Mouse (Mus musculus): ENCODE measurements around the gene Pcnx2. TPM values are rescaled to one million over a fixed set of nuclear protein-coding genes. Genes with fewer than 3 reads are reported as not detected.

Pcnx2 gene
- polyA plus RNA-seq, 1 experiment: 0.08 TPM

DNA sequence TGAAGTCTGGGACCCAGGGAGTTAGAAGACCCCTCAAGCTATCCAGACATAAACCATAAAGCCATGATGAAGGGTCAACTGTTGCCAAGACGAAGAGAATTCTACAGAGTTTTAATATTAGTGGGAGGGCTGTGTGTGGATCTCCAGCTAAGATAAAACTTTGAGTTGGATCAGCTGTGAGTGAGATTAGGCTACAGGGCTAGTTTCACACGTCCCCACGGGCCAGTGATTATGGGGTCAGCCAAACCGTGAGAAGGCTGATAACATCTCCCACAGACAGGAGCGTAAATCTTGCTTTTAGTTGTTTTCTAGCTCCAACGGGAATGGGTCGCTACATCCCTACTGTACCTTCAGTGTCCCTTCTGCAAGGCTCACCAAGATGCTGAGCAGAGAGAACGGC is 118.5 kb downstream of the Pcnx2 start:
- 55% methylated on average over 8 of the region's 8 CpGs for WGBS
- no peak overlapping the region for H3K4me3 ChIP-seq (ENCODE audit: low read depth, low read length)
- H3K27ac ChIP-seq (ENCODE audit: insufficient read depth, low read depth, low read length): no peak overlapping the region
- H3K4me1 ChIP-seq (ENCODE audit: control insufficient read depth, insufficient read depth, insufficient read length, low read length): no peaks in the 10 kb centered on the region
- TF ChIP-seq POLR2A (IDR thresholded peaks at IDR 0.05; ENCODE audit: low read depth, low read length) (no peak), CTCF (IDR thresholded peaks at IDR 0.05; ENCODE audit: extremely low read depth, insufficient read length, insufficient replicate concordance, low read depth, low read length) (no peak)
- no peaks in the 10 kb centered on the region for H3K36me3 ChIP-seq (ENCODE audit: control insufficient read depth, insufficient read depth, low read length)
- no peaks in the 10 kb centered on the region for H3K27me3 ChIP-seq (ENCODE audit: control insufficient read depth, insufficient read depth, low read length)

DNA sequence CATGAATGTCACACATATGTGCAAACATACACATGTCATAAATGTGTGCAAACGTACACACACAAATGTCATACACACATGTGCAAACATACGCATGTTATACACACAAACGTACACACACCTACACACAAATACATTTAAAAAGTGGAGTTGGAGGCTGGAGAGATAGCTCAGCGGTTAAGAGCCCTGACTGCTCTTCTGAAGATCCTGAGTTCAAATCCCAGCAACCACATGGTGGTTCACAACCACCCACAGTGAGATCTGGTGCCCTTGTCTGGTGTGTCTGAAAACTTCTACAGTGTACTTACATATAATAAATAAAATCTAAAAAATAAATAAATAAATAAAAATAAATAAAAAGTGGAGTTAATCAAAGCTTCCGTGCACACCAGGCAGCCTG is 119.2 kb downstream of the Pcnx2 start:
- Histone ChIP-seq H3K36me3 (ENCODE audit: control insufficient read depth, insufficient read depth, low read length) (no peaks in the 10 kb centered on the region), H3K4me3 (ENCODE audit: low read depth, low read length) (no peak overlapping the region), H3K27ac (ENCODE audit: insufficient read depth, low read depth, low read length) (no peak overlapping the region), H3K4me1 (ENCODE audit: control insufficient read depth, insufficient read depth, insufficient read length, low read length) (no peaks in the 10 kb centered on the region), H3K27me3 (ENCODE audit: control insufficient read depth, insufficient read depth, low read length) (no peaks in the 10 kb centered on the region)
- TF ChIP-seq CTCF (IDR thresholded peaks at IDR 0.05; ENCODE audit: extremely low read depth, insufficient read length, insufficient replicate concordance, low read depth, low read length) (no peak), POLR2A (IDR thresholded peaks at IDR 0.05; ENCODE audit: low read depth, low read length) (no peak)
- WGBS: 91% methylated on average over 5 of the region's 5 CpGs

DNA sequence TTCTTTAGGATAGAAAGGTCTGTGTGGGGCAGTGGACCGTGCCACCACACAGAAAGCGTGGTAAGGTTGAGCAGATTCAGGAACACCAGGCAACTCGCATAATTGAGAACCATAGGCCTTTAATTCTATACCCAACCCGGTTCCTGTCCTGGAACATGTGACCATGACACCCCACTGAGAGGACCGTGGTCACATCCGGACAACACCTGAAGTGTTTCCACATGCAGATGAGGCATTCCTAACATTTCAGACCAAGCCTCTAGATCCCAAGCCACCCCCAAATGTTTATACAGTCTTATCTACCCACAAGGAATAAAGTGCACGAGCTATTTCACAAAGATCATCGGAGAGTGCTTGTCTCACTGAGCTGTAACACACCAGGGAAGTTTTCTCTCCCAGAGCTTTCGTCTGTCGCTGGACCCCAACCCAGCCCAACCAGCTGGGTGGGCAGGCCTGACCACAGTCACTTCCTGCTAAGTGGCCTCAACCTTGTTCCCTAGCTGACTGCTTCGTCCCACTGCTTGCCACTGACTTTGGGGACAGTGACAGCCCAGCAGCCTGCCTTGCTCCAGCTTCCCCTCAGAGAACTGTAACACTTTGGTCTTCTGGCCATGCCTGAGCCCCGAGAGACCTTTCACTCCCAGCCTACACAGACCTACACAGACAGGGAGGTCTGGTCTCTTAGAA is 120.5 kb downstream of the Pcnx2 start:
- 43% methylated on average over 12 of the region's 12 CpGs for WGBS
- Histone ChIP-seq H3K4me3 (ENCODE audit: low read depth, low read length) (no peak overlapping the region), H3K27ac (ENCODE audit: insufficient read depth, low read depth, low read length) (no peak overlapping the region)

DNA sequence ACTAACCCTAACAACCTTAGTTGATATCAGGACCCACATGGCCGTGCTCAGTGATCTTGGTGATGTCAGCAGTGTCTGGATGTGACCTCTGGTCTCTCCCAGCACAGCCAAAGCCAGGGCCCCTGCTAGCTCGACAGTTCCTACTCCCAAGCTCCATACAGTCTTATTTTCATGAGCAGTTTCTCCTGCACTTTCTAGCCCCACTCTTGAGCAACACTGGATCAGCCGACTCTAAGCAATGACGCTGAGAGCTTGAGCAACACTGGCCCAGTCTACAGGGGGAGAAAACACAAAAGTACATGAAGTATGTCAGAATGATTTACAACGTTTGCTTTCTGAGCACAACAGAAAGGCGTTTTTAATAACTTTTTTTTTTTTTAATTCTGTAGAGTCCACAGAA is 121.3 kb downstream of the Pcnx2 start:
- Histone ChIP-seq H3K4me3 (ENCODE audit: low read depth, low read length) (no peak overlapping the region), H3K27ac (ENCODE audit: insufficient read depth, low read depth, low read length) (no peak overlapping the region), H3K27me3 (ENCODE audit: control insufficient read depth, insufficient read depth, low read length) (no peaks in the 10 kb centered on the region), H3K36me3 (ENCODE audit: control insufficient read depth, insufficient read depth, low read length) (no peaks in the 10 kb centered on the region), H3K4me1 (ENCODE audit: control insufficient read depth, insufficient read depth, insufficient read length, low read length) (no peaks in the 10 kb centered on the region)
- WGBS: 22% methylated on average over 6 of the region's 6 CpGs
- TF ChIP-seq POLR2A (IDR thresholded peaks at IDR 0.05; ENCODE audit: low read depth, low read length) (no peak), CTCF (IDR thresholded peaks at IDR 0.05; ENCODE audit: extremely low read depth, insufficient read length, insufficient replicate concordance, low read depth, low read length) (no peak)

More for the DNA sequence above, 120.5 kb downstream of the Pcnx2 start:
- TF ChIP-seq POLR2A (IDR thresholded peaks at IDR 0.05; ENCODE audit: low read depth, low read length) (no peak), CTCF (IDR thresholded peaks at IDR 0.05; ENCODE audit: extremely low read depth, insufficient read length, insufficient replicate concordance, low read depth, low read length) (no peak)
- Histone ChIP-seq H3K36me3 (ENCODE audit: control insufficient read depth, insufficient read depth, low read length) (no peaks in the 10 kb centered on the region), H3K4me1 (ENCODE audit: control insufficient read depth, insufficient read depth, insufficient read length, low read length) (no peaks in the 10 kb centered on the region), H3K27me3 (ENCODE audit: control insufficient read depth, insufficient read depth, low read length) (no peaks in the 10 kb centered on the region)

DNA sequence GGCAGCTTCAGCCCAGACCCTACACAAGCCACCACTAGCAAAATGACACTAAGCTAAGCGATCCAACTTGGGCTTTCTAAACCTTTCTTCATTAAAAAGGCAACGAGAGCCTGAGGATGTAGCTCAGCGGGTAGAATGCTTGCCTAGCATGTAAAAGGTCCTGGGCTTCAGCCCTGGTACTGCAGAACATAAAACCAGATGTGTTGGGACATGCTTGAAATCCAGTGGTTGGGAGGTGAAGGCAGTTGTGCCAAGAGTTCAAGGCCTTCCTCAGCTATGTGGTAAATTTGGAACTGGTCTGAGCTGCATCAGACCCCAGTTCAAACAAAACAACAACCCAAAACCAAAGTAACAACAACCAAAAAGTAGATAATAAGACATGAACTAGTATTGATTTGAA is 121.8 kb downstream of the Pcnx2 start:
- no peak overlapping the region for H3K4me3 ChIP-seq (ENCODE audit: low read depth, low read length)
- no peak overlapping the region for H3K27ac ChIP-seq (ENCODE audit: insufficient read depth, low read depth, low read length)
- no peak for TF ChIP-seq POLR2A (IDR thresholded peaks at IDR 0.05; ENCODE audit: low read depth, low read length)
- no peak for TF ChIP-seq CTCF (IDR thresholded peaks at IDR 0.05; ENCODE audit: extremely low read depth, insufficient read length, insufficient replicate concordance, low read depth, low read length)
- 90% methylated on average over 3 of the region's 3 CpGs for WGBS
- no peaks in the 10 kb centered on the region for H3K27me3 ChIP-seq (ENCODE audit: control insufficient read depth, insufficient read depth, low read length)
- H3K4me1 ChIP-seq (ENCODE audit: control insufficient read depth, insufficient read depth, insufficient read length, low read length): no peaks in the 10 kb centered on the region
- H3K36me3 ChIP-seq (ENCODE audit: control insufficient read depth, insufficient read depth, low read length): no peaks in the 10 kb centered on the region

DNA sequence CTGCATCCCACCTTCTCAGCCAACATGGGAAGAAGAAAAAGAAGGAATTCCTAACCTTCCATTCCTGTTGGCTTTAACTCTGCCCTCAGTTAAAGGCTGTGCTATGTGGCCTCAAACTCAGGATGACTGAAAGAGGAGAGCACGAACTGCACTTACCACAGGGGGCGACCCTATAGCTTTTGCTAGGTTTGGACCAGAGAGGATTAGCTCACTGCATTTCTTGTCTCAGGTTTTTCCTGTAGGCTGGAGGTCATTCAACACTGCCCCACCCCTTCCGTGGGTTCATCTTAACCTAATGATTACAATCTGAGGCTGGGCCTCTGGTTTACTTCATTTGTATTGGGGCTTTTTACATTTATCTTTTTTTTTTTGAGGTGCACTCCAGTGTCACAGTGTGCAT is 123.1 kb downstream of the Pcnx2 start:
- Histone ChIP-seq H3K4me3 (ENCODE audit: low read depth, low read length) (no peak overlapping the region), H3K27ac (ENCODE audit: insufficient read depth, low read depth, low read length) (no peak overlapping the region), H3K27me3 (ENCODE audit: control insufficient read depth, insufficient read depth, low read length) (no peaks in the 10 kb centered on the region), H3K4me1 (ENCODE audit: control insufficient read depth, insufficient read depth, insufficient read length, low read length) (no peaks in the 10 kb centered on the region), H3K36me3 (ENCODE audit: control insufficient read depth, insufficient read depth, low read length) (no peaks in the 10 kb centered on the region)
- TF ChIP-seq CTCF (IDR thresholded peaks at IDR 0.05; ENCODE audit: extremely low read depth, insufficient read length, insufficient replicate concordance, low read depth, low read length): no peak
- no peak for TF ChIP-seq POLR2A (IDR thresholded peaks at IDR 0.05; ENCODE audit: low read depth, low read length)
- WGBS: 55% methylated on average over 3 of the region's 3 CpGs

DNA sequence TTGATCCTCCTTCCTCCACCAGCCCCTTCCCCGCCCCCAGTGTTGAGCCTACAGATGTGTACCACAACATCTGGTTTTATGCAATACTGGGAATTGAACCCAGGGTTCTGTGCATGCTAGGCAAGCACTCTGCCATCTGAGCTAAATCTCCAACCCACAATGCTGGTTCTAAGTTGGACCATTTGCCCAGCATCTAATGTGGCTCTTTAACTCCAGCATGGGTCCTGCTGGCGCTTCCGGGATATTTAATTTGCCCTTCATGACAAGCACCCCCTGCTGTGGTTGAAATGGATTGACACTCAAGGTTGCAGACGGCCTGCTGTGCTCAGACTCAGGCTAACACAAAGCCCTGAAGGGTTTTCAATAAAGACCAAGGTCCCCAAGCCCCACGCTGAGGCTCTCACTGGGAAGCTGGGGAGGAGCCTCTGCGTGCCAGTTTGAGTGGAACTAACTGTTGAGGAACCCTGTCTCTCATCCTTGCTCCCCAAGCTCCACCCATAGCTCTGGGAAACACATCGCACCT is 124.8 kb downstream of the Pcnx2 start:
- Histone ChIP-seq H3K4me3 (ENCODE audit: low read depth, low read length) (no peak overlapping the region), H3K27me3 (ENCODE audit: control insufficient read depth, insufficient read depth, low read length) (no peaks in the 10 kb centered on the region), H3K36me3 (ENCODE audit: control insufficient read depth, insufficient read depth, low read length) (no peaks in the 10 kb centered on the region), H3K27ac (ENCODE audit: insufficient read depth, low read depth, low read length) (no peak overlapping the region), H3K4me1 (ENCODE audit: control insufficient read depth, insufficient read depth, insufficient read length, low read length) (no peaks in the 10 kb centered on the region)
- 71% methylated on average over 7 of the region's 7 CpGs for WGBS
- TF ChIP-seq CTCF (IDR thresholded peaks at IDR 0.05; ENCODE audit: extremely low read depth, insufficient read length, insufficient replicate concordance, low read depth, low read length): no peak
- no peak for TF ChIP-seq POLR2A (IDR thresholded peaks at IDR 0.05; ENCODE audit: low read depth, low read length)
